Mouse (Mus musculus) spleen, adult 2 months (tissue): Measurements from ENCODE around the gene Fam193b.

Source experiments
- CTCF ChIP-seq: fragments of 200-500 bp; IDR thresholded peaks from 2 replicates; pipeline ENCODE4 v1.5.1; 2011; ENCODE audit warnings: mild to moderate bottlenecking, inconsistent platforms; ENCODE audit not compliant: insufficient read depth, insufficient read length, insufficient replicate concordance; ENCODE audit errors: extremely low read depth
- POLR2A ChIP-seq: fragments of 200-500 bp; IDR thresholded peaks from 2 replicates; pipeline ENCODE4 v1.6.1; 2011; ENCODE audit warnings: low read depth, low read length, inconsistent platforms

DNA sequence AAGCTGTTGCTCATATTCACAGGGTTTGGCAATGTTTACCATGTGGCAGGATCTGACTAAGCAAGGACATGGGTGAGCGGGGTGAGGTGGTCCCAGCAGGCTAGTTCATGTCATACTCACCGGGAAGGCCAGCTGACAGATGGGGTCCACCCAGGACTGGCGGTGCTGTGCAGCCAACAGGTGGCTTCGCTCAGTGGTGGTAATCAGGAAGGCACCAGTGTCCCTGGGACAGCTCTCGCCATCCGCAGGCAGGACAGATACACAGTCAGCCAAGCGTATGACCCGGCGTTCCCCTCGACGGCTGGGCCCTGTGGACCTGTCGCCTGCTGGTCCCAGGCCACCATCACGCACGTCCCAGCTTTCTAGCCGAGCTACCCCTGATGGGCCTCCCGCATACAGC lies 43.7 kb downstream of the Fam193b start:
- TF ChIP-seq CTCF (no peak; the same call in 1 of the 2 replicates), POLR2A (no peak)
